Mouse (Mus musculus): ENCODE data around the gene Kptn.

Kptn gene

DNA sequence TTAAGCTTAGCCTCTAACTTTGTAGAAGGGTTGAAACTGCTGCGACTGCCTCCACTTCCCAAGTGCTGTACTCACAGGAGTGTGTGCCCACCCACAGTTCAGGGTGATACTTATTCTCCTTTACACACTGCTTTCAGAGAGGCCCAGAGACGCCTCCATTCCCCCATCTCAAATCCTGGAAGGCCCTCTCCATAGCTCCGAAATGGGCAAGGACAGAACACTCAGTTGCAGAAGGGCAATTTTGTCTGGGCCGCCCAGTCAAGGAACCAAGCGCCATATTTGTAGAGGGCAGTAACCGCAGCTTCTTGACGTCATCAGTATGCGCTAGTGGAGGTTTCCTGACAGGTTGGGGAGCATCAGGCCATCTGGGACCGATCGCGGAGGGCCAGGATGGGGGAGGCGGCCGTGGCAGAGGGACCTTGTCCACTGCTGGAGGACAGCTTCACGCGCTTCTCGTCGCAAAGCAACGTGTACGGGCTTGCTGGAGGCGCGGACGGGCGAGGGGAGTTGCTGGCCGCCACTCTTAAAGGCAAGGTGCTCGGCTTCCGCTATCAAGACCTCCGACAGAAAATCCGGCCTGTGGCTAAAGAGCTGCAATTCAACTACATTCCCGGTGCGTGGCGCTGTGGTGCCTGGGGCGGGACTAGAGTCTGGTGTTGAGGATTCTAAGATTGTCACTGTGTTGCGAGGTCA, at the start of gene Kptn:
TSS of gene Kptn (plus strand) at position 327 of the 693 bp plus-strand sequence.
- Histone ChIP-seq H3K9me3 (ENCODE audit: low read length) (no peaks in the 10 kb centered on the region), H3K4me1 (replicated peaks; ENCODE audit: low read depth, low read length) (peaks cover 16% of the 10 kb centered on the region), H3K27me3 (ENCODE audit: insufficient read depth, low read length) (no peaks in the 10 kb centered on the region), H3K4me3 (replicated peaks; ENCODE audit: low read length) (peak within 1 kb of the TSS; percentile 95), H3K36me3 (ENCODE audit: insufficient read depth, low read length) (peaks cover 55% of the 10 kb centered on the region)
- no peak for TF ChIP-seq POU5F1 (IDR thresholded peaks at IDR 0.05; ENCODE audit: borderline replicate concordance, low read length)
- TF ChIP-seq CTCF (conservative IDR thresholded peaks at IDR 0.05; ENCODE audit: low read length), result peak; percentile 95

GRCm38 (mm10) chr7:16070846-16071245, 48.8 kb upstream of the Kptn start:
- no peak overlapping the region for H3K4me3 ChIP-seq (replicated peaks; ENCODE audit: low read length)
- H3K27me3 ChIP-seq (ENCODE audit: insufficient read depth, low read length), result peaks cover 38% of the 10 kb centered on the region
- no peaks in the 10 kb centered on the region for H3K9me3 ChIP-seq (ENCODE audit: low read length)
- TF ChIP-seq POU5F1 (IDR thresholded peaks at IDR 0.05; ENCODE audit: borderline replicate concordance, low read length) (no peak), CTCF (conservative IDR thresholded peaks at IDR 0.05; ENCODE audit: low read length) (no peak), NANOG (IDR thresholded peaks at IDR 0.05; ENCODE audit: borderline replicate concordance, low read length) (no peak)
- no peaks in the 10 kb centered on the region for H3K4me1 ChIP-seq (replicated peaks; ENCODE audit: low read depth, low read length)
- no peaks in the 10 kb centered on the region for H3K36me3 ChIP-seq (ENCODE audit: insufficient read depth, low read length)

DNA sequence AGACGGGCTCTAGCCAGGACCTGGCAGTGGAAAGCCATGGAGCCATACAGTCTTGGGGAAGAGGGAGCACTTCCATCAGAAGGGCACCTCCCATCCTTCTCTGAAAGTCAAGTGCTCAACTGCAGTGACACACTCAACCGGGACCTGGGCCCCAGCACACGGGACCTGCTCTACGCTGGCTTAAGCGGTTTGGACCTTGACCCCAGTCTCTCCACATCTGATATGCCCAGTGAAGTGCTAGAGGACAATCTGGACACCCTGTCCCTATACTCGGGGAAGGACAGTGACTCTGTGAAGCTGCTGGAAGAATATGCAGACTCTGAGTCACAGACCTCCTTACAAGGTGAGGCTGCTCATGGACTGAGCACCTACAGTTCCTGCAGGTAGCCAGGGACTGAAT, 47.8 kb upstream of the Kptn start:
- H3K36me3 ChIP-seq (ENCODE audit: insufficient read depth, low read length), result no peaks in the 10 kb centered on the region
- H3K9me3 ChIP-seq (ENCODE audit: low read length), result no peaks in the 10 kb centered on the region
- TF ChIP-seq POU5F1 (IDR thresholded peaks at IDR 0.05; ENCODE audit: borderline replicate concordance, low read length) (no peak), CTCF (conservative IDR thresholded peaks at IDR 0.05; ENCODE audit: low read length) (no peak), NANOG (IDR thresholded peaks at IDR 0.05; ENCODE audit: borderline replicate concordance, low read length) (no peak)
- H3K4me1 ChIP-seq (replicated peaks; ENCODE audit: low read depth, low read length), result no peaks in the 10 kb centered on the region
- H3K4me3 ChIP-seq (replicated peaks; ENCODE audit: low read length), result no peak overlapping the region
- H3K27me3 ChIP-seq (ENCODE audit: insufficient read depth, low read length), result peaks cover 43% of the 10 kb centered on the region

- Histone ChIP-seq H3K9me3 (ENCODE audit: low read length) (no peaks in the 10 kb centered on the region), H3K27me3 (ENCODE audit: insufficient read depth, low read length) (peaks cover 34% of the 10 kb centered on the region), H3K4me1 (replicated peaks; ENCODE audit: low read depth, low read length) (no peaks in the 10 kb centered on the region), H3K4me3 (replicated peaks; ENCODE audit: low read length) (no peak overlapping the region), H3K36me3 (ENCODE audit: insufficient read depth, low read length) (no peaks in the 10 kb centered on the region)
- TF ChIP-seq POU5F1 (IDR thresholded peaks at IDR 0.05; ENCODE audit: borderline replicate concordance, low read length), result no peak
- TF ChIP-seq CTCF (conservative IDR thresholded peaks at IDR 0.05; ENCODE audit: low read length), result no peak
- no peak for TF ChIP-seq NANOG (IDR thresholded peaks at IDR 0.05; ENCODE audit: borderline replicate concordance, low read length)
Measured at GRCm38 (mm10) chr7:16079947-16080346, 39.7 kb upstream of the Kptn start.

GRCm38 (mm10) chr7:16080581-16080980, 39.1 kb upstream of the Kptn start:
- H3K9me3 ChIP-seq (ENCODE audit: low read length), result no peaks in the 10 kb centered on the region
- H3K4me3 ChIP-seq (replicated peaks; ENCODE audit: low read length), result no peak overlapping the region
- no peaks in the 10 kb centered on the region for H3K36me3 ChIP-seq (ENCODE audit: insufficient read depth, low read length)
- TF ChIP-seq NANOG (IDR thresholded peaks at IDR 0.05; ENCODE audit: borderline replicate concordance, low read length) (no peak), CTCF (conservative IDR thresholded peaks at IDR 0.05; ENCODE audit: low read length) (no peak), POU5F1 (IDR thresholded peaks at IDR 0.05; ENCODE audit: borderline replicate concordance, low read length) (no peak)
- H3K4me1 ChIP-seq (replicated peaks; ENCODE audit: low read depth, low read length), result no peaks in the 10 kb centered on the region
- H3K27me3 ChIP-seq (ENCODE audit: insufficient read depth, low read length), result peaks cover 32% of the 10 kb centered on the region

GRCm38 (mm10) chr7:16083361-16083760, 36.3 kb upstream of the Kptn start:
- H3K4me3 ChIP-seq (replicated peaks; ENCODE audit: low read length), result no peak overlapping the region
- peaks cover 15% of the 10 kb centered on the region for H3K27me3 ChIP-seq (ENCODE audit: insufficient read depth, low read length)
- TF ChIP-seq CTCF (conservative IDR thresholded peaks at IDR 0.05; ENCODE audit: low read length) (no peak), NANOG (IDR thresholded peaks at IDR 0.05; ENCODE audit: borderline replicate concordance, low read length) (no peak), POU5F1 (IDR thresholded peaks at IDR 0.05; ENCODE audit: borderline replicate concordance, low read length) (no peak)
- H3K4me1 ChIP-seq (replicated peaks; ENCODE audit: low read depth, low read length), result peaks cover 8% of the 10 kb centered on the region
- H3K9me3 ChIP-seq (ENCODE audit: low read length), result no peaks in the 10 kb centered on the region
- H3K36me3 ChIP-seq (ENCODE audit: insufficient read depth, low read length), result no peaks in the 10 kb centered on the region

DNA sequence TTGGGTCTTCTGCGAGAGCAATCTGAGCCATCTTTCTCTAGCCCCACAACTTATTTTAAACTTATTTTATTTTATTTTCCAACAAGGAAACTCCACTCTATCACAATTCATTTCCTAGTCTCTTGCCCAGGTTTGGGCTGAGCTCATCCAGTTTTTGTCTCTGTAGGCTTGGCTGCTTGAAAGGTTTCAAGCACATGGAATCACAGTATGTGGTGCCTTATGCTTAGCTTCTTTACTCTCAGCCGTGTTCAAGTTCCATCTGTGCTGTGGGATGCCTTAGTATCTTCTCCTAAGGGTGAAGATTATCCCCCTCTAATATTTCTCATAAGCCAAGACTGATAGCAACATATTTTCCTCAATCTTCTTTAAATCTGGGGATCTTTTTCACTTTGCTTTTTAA, 32.1 kb upstream of the Kptn start:
- TF ChIP-seq NANOG (IDR thresholded peaks at IDR 0.05; ENCODE audit: borderline replicate concordance, low read length) (no peak), CTCF (conservative IDR thresholded peaks at IDR 0.05; ENCODE audit: low read length) (no peak), POU5F1 (IDR thresholded peaks at IDR 0.05; ENCODE audit: borderline replicate concordance, low read length) (no peak)
- peaks cover 17% of the 10 kb centered on the region for H3K4me1 ChIP-seq (replicated peaks; ENCODE audit: low read depth, low read length)
- no peaks in the 10 kb centered on the region for H3K36me3 ChIP-seq (ENCODE audit: insufficient read depth, low read length)
- H3K4me3 ChIP-seq (replicated peaks; ENCODE audit: low read length), result no peak overlapping the region
- no peaks in the 10 kb centered on the region for H3K9me3 ChIP-seq (ENCODE audit: low read length)
- H3K27me3 ChIP-seq (ENCODE audit: insufficient read depth, low read length), result peaks cover 11% of the 10 kb centered on the region; the same call in 1 of the 2 replicates

DNA sequence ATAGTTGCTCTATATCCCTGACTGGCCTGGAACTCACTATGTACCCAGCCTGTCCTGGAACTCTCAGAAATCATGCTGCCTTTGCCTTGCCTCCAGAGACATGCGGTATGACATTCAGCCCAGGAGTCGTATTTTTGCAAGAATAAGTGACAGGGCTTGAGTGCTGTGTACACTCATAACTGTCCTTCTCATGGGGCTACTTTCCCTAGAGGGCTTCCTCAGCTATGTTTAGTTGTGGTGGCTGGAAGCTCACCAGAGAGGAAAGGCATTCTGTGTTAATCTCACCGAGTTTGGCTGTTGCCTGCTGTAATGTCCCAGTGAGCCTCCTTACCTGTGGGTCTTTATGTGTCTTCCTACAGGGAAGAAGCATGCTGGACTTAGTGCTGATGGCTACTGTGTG, 25.1 kb upstream of the Kptn start:
- TF ChIP-seq POU5F1 (IDR thresholded peaks at IDR 0.05; ENCODE audit: borderline replicate concordance, low read length) (no peak), NANOG (IDR thresholded peaks at IDR 0.05; ENCODE audit: borderline replicate concordance, low read length) (no peak), CTCF (conservative IDR thresholded peaks at IDR 0.05; ENCODE audit: low read length) (no peak)
- peaks cover 23% of the 10 kb centered on the region for H3K27me3 ChIP-seq (ENCODE audit: insufficient read depth, low read length)
- H3K4me3 ChIP-seq (replicated peaks; ENCODE audit: low read length), result no peak overlapping the region
- H3K9me3 ChIP-seq (ENCODE audit: low read length), result no peaks in the 10 kb centered on the region
- H3K4me1 ChIP-seq (replicated peaks; ENCODE audit: low read depth, low read length), result peaks cover 18% of the 10 kb centered on the region
- no peaks in the 10 kb centered on the region for H3K36me3 ChIP-seq (ENCODE audit: insufficient read depth, low read length)

Data from E14TG2a.4 (cell line).